Mouse (Mus musculus) left cerebral cortex, postnatal 36 days (tissue): ENCODE results near the gene Plekhg4. TPM values are rescaled to one million over a fixed set of nuclear protein-coding genes. Genes with fewer than 3 reads are reported as not detected.
A peak's percentile ranks its signal among the peaks of the same experiment; 100 is the strongest.

Source experiments
- DNase-seq, 2 experiments: peaks; one replicate each; pipeline ENCODE4 v3.0.0; 2021 to 2022; ENCODE audit warnings: low spot score in 2 of 2, mixed read lengths in 1 of 2
- intact Hi-C: fragments of 180-260 bp; cut with DNase I; formaldehyde crosslinking; loops from one replicate; pipeline ENCODE4 v1.15.1; 2025
- total RNA-seq, 2 experiments: library from RNA; stranded (reverse); gene quantifications; 2 replicates each; pipeline ENCODE4 v1.2.3; 2021

Plekhg4 gene
- total RNA-seq, 2 experiments from 2014 or later, result 1.3 to 5.5 TPM

GRCm38 (mm10) chr8:105393089-105393787 is 20.2 kb downstream of the Plekhg4 start:
- DNase-seq, result no peak
- intact Hi-C loops, result no loop called here

GRCm38 (mm10) chr8:105393915-105394314 is 20.8 kb downstream of the Plekhg4 start:
- intact Hi-C loops, result no loop called here
- DNase-seq, result no peak

GRCm38 (mm10) chr8:105397747-105398146 is 24.7 kb downstream of the Plekhg4 start:
- peak in 1 of 2 experiments; percentile 36 for DNase-seq
- intact Hi-C loops, result loop anchor here (5.0 kb wide), 1 partner anchor 35 kb away; no protein-coding TSS in a partner anchor

GRCm38 (mm10) chr8:105400016-105400415 is 26.9 kb downstream of the Plekhg4 start:
- DNase-seq, result no peak
- intact Hi-C loops, result no loop called here

- intact Hi-C loops, result no loop called here
- DNase-seq, result no peak
These were observed 30.4 kb downstream of the Plekhg4 start for GRCm38 (mm10) chr8:105403467-105403866.

- DNase-seq, result no peak
- intact Hi-C loops, result no loop called here
These were observed 31.4 kb downstream of the Plekhg4 start for GRCm38 (mm10) chr8:105404496-105404895.

GRCm38 (mm10) chr8:105406416-105406815 is 33.3 kb downstream of the Plekhg4 start:
- intact Hi-C loops, result no loop called here
- DNase-seq, result no peak

GRCm38 (mm10) chr8:105408331-105408730 is 35.3 kb downstream of the Plekhg4 start:
- intact Hi-C loops, result no loop called here
- DNase-seq, result no peak

- intact Hi-C loops, result no loop called here
These were observed 36.9 kb downstream of the Plekhg4 start for GRCm38 (mm10) chr8:105409947-105410346.

GRCm38 (mm10) chr8:105413391-105413790 is 40.3 kb downstream of the Plekhg4 start, which contains the start of the genes Kctd19 and Lrrc36:
TSS of gene Kctd19 (minus strand) at chr8:105413502.
TSS of gene Lrrc36 (plus strand) at chr8:105413571.
- DNase-seq, result peak in 1 of 2 experiments; percentile 12
- intact Hi-C loops, result no loop called here

More at GRCm38 (mm10) chr8:105409947-105410346, 36.9 kb downstream of the Plekhg4 start:
- DNase-seq, result no peak

- DNase-seq, result no peak
- intact Hi-C loops, result no loop called here
These were observed 45.9 kb downstream of the Plekhg4 start for GRCm38 (mm10) chr8:105418992-105419391.

- intact Hi-C loops, result no loop called here
- DNase-seq, result no peak
These were observed 46.7 kb downstream of the Plekhg4 start for GRCm38 (mm10) chr8:105419800-105420199.

GRCm38 (mm10) chr8:105422006-105422405 is 48.9 kb downstream of the Plekhg4 start:
- intact Hi-C loops, result no loop called here
- no peak for DNase-seq

- DNase-seq, result no peak
- intact Hi-C loops, result no loop called here
These were observed 53.8 kb downstream of the Plekhg4 start for GRCm38 (mm10) chr8:105426878-105427277.

GRCm38 (mm10) chr8:105431743-105432515 is 58.9 kb downstream of the Plekhg4 start:
- DNase-seq, result no peak
- intact Hi-C loops, result no loop called here

Other genes with a start within 250 kb of the Plekhg4 start
- gene Ces4a, start 241.5 kb upstream of the Plekhg4 start, total RNA-seq, result not detected
- 10 to 100 TPM; 21.4 to 24.1 TPM for gene Cbfb, start 202.6 kb upstream of the Plekhg4 start, total RNA-seq
- 10 to 100 TPM; 37.8 to 38.5 TPM for gene D230025D16Rik, start 148.1 kb upstream of the Plekhg4 start, total RNA-seq
- gene B3gnt9, start 118.1 kb upstream of the Plekhg4 start, total RNA-seq, result 1 to 10 TPM; 2.4 to 5.0 TPM
- gene Tradd, start 108.7 kb upstream of the Plekhg4 start, total RNA-seq, result 1 to 10 TPM; 7.2 to 7.5 TPM
- gene Fbxl8, start 108.6 kb upstream of the Plekhg4 start, total RNA-seq, result 1 to 10 TPM in 1 of 2 experiments, under 1 TPM in 1; 0.86 to 1.4 TPM
- gene Hsf4, start 103.5 kb upstream of the Plekhg4 start, total RNA-seq, result 10 to 100 TPM; 11.5 to 12.0 TPM
- 10 to 100 TPM in 1 of 2 experiments, 1 to 10 TPM in 1; 9.2 to 11.8 TPM for gene Nol3, start 97.1 kb upstream of the Plekhg4 start, total RNA-seq
- gene 4931428F04Rik, start 83.4 kb upstream of the Plekhg4 start, total RNA-seq, result 10 to 100 TPM; 24.2 to 27.1 TPM
- 1 to 10 TPM in 1 of 2 experiments, under 1 TPM in 1; 0.79 to 1.8 TPM for gene Exoc3l, start 77.2 kb upstream of the Plekhg4 start, total RNA-seq
- gene E2f4, start 75.6 kb upstream of the Plekhg4 start, total RNA-seq, result 10 to 100 TPM; 32.4 to 33.7 TPM
- gene Elmo3, start 67.7 kb upstream of the Plekhg4 start, total RNA-seq, result 1 to 10 TPM; 1.0 to 1.7 TPM
- 1 to 10 TPM; 3.7 to 7.3 TPM for gene Lrrc29, start 47.0 kb upstream of the Plekhg4 start, total RNA-seq
- gene Tmem208, start 46.9 kb upstream of the Plekhg4 start, total RNA-seq, result 10 to 100 TPM; 38.5 to 43.6 TPM
- gene Fhod1, start 25.3 kb upstream of the Plekhg4 start, total RNA-seq, result 1 to 10 TPM; 2.3 to 3.7 TPM
- gene Slc9a5, start 24.4 kb upstream of the Plekhg4 start, total RNA-seq, result 10 to 100 TPM; 34.1 to 44.5 TPM
- gene Kctd19, start 40.2 kb downstream of the Plekhg4 start, total RNA-seq, result not detected
- under 1 TPM; 0.32 to 0.37 TPM for gene Lrrc36, start 40.3 kb downstream of the Plekhg4 start, total RNA-seq
- 10 to 100 TPM; 36.1 to 46.4 TPM for gene Tppp3, start 98.3 kb downstream of the Plekhg4 start, total RNA-seq
- gene Zdhhc1, start 123.6 kb downstream of the Plekhg4 start, total RNA-seq, result 10 to 100 TPM; 33.2 to 45.3 TPM
- under 1 TPM in 1 of 2 experiments, not detected in 1; 0.20 TPM for gene Hsd11b2, start 145.5 kb downstream of the Plekhg4 start, total RNA-seq
- 100 to 1,000 TPM; 305 to 349 TPM for gene Atp6v0d1, start 192.8 kb downstream of the Plekhg4 start, total RNA-seq
- gene Ripor1, start 232.0 kb downstream of the Plekhg4 start, total RNA-seq, result 10 to 100 TPM; 70.3 to 89.3 TPM